Mouse (Mus musculus): Measurements from ENCODE around the gene Armc9. TPM values are rescaled to one million over a fixed set of nuclear protein-coding genes. Genes with fewer than 3 reads are reported as not detected.

Armc9 gene
- total RNA-seq, 1 experiment: 12.6 TPM

GRCm38 (mm10) chr1:86239010-86239409 lies 84.4 kb downstream of the Armc9 start:
- H3K4me3 ChIP-seq (ENCODE audit: insufficient read depth in 1 of 2, low read depth in 1 of 2, low read length in 2 of 2, poor library complexity in 1 of 2, severe bottlenecking in 1 of 2): no peak overlapping the region
- no peak for DNase-seq (ENCODE audit: low read depth, low spot score)
- no peak overlapping the region for H3K27ac ChIP-seq (ENCODE audit: insufficient read depth, low read depth, low read length, poor library complexity, severe bottlenecking)
- H3K9me3 ChIP-seq (ENCODE audit: control insufficient read depth, insufficient read depth, low read depth, low read length): no peaks in the 10 kb centered on the region
- in situ Hi-C loops (cut with MboI; ENCODE audit: low sequenced_read_pairs in 2 of 2, unreplicated experiment in 2 of 2): no loop called here
- no peak overlapping the region for H3K9ac ChIP-seq (ENCODE audit: insufficient read depth, low read depth, low read length, poor library complexity, severe bottlenecking)
- TF ChIP-seq ZNF384 (IDR thresholded peaks at IDR 0.05; ENCODE audit: low read depth, low read length) (no peak), MAFK (IDR thresholded peaks at IDR 0.05; ENCODE audit: insufficient read depth, low read depth, low read length) (no peak), HCFC1 (IDR thresholded peaks at IDR 0.05; ENCODE audit: borderline replicate concordance, insufficient read depth, low read length) (no peak), CHD2 (IDR thresholded peaks at IDR 0.05; ENCODE audit: low read depth, low read length) (no peak), ZC3H11A (IDR thresholded peaks at IDR 0.05; ENCODE audit: borderline replicate concordance, low read depth, low read length) (no peak)
- no peaks in the 10 kb centered on the region for H3K36me3 ChIP-seq (ENCODE audit: control insufficient read depth, insufficient read depth, low read length, poor library complexity, severe bottlenecking)
- H3K4me1 ChIP-seq (ENCODE audit: control insufficient read depth in 2 of 2, insufficient read depth in 2 of 2, low read length in 2 of 2, poor library complexity in 1 of 2): peaks cover 6 to 29% of the 10 kb centered on the region in 2 experiments; a peak in 3 of 4 replicates

- DNase-seq (ENCODE audit: low read depth, low spot score): no peak
- in situ Hi-C loops (cut with MboI; ENCODE audit: low sequenced_read_pairs in 2 of 2, unreplicated experiment in 2 of 2): no loop called here
- Histone ChIP-seq H3K36me3 (ENCODE audit: control insufficient read depth, insufficient read depth, low read length, poor library complexity, severe bottlenecking) (no peaks in the 10 kb centered on the region; the same call in 1 of the 2 replicates), H3K27ac (ENCODE audit: insufficient read depth, low read depth, low read length, poor library complexity, severe bottlenecking) (no peak overlapping the region), H3K4me1 (ENCODE audit: control insufficient read depth in 2 of 2, insufficient read depth in 2 of 2, low read length in 2 of 2, poor library complexity in 1 of 2) (peaks cover 3 to 27% of the 10 kb centered on the region in 2 experiments; a peak in 3 of 4 replicates), H3K9me3 (ENCODE audit: control insufficient read depth, insufficient read depth, low read depth, low read length) (no peaks in the 10 kb centered on the region), H3K4me3 (ENCODE audit: insufficient read depth in 1 of 2, low read depth in 1 of 2, low read length in 2 of 2, poor library complexity in 1 of 2, severe bottlenecking in 1 of 2) (no peak overlapping the region), H3K9ac (ENCODE audit: insufficient read depth, low read depth, low read length, poor library complexity, severe bottlenecking) (no peak overlapping the region)
- TF ChIP-seq ZC3H11A (IDR thresholded peaks at IDR 0.05; ENCODE audit: borderline replicate concordance, low read depth, low read length) (no peak), CHD2 (IDR thresholded peaks at IDR 0.05; ENCODE audit: low read depth, low read length) (no peak), ZNF384 (IDR thresholded peaks at IDR 0.05; ENCODE audit: low read depth, low read length) (no peak), MAFK (IDR thresholded peaks at IDR 0.05; ENCODE audit: insufficient read depth, low read depth, low read length) (no peak), HCFC1 (IDR thresholded peaks at IDR 0.05; ENCODE audit: borderline replicate concordance, insufficient read depth, low read length) (no peak)
These were observed 85.3 kb downstream of the Armc9 start for GRCm38 (mm10) chr1:86239871-86240270.

DNA sequence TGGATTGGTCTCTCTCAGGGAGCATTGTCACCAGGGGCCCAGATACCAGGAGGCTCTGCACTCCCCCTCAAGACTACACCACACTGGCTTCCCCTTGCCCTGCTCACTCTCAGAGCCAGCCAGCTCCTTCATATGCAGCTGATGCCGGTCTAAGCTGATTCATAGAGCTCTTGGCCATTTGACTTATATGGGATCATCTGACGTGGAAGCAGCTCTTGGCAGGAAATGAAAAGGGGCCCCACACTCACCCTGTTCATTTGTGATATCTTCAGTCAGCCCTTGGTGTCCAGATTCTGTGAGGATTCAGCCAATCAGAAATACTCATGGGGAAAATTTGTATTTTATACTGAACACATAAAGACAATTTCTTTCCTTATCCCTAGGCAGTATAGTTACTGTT lies 86.4 kb downstream of the Armc9 start:
- no peak for DNase-seq (ENCODE audit: low read depth, low spot score)

DNA sequence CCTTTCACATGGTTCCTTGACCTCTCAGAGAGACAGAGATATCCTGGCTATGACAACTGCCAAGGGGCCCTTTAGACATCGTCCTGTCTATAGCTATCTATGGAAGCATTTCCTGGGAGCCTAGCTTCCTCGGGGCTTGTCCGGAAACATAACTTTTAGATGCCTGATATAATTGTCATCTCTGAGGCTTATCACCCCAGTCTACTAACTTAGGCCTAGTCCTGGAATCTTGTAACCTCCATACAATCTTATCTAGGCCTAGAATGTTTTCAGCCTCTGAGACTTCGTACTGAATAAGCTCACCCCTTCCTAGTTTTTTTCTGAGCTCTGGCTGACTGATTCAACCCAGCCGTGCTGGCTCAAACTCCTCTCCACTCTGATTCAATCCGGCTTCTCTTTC lies 88.9 kb downstream of the Armc9 start:
- H3K27ac ChIP-seq (ENCODE audit: insufficient read depth, low read depth, low read length, poor library complexity, severe bottlenecking): no peak overlapping the region
- DNase-seq (ENCODE audit: low read depth, low spot score): no peak
- peaks cover 0 to 12% of the 10 kb centered on the region in 2 experiments; a peak in 2 of 4 replicates for H3K4me1 ChIP-seq (ENCODE audit: control insufficient read depth in 2 of 2, insufficient read depth in 2 of 2, low read length in 2 of 2, poor library complexity in 1 of 2)
- no peak overlapping the region for H3K4me3 ChIP-seq (ENCODE audit: insufficient read depth in 1 of 2, low read depth in 1 of 2, low read length in 2 of 2, poor library complexity in 1 of 2, severe bottlenecking in 1 of 2)
- in situ Hi-C loops (cut with MboI; ENCODE audit: low sequenced_read_pairs in 2 of 2, unreplicated experiment in 2 of 2): no loop called here
- TF ChIP-seq ZC3H11A (IDR thresholded peaks at IDR 0.05; ENCODE audit: borderline replicate concordance, low read depth, low read length): no peak
- no peak for TF ChIP-seq HCFC1 (IDR thresholded peaks at IDR 0.05; ENCODE audit: borderline replicate concordance, insufficient read depth, low read length)
- no peak for TF ChIP-seq CHD2 (IDR thresholded peaks at IDR 0.05; ENCODE audit: low read depth, low read length)
- H3K9me3 ChIP-seq (ENCODE audit: control insufficient read depth, insufficient read depth, low read depth, low read length): no peaks in the 10 kb centered on the region
- no peaks in the 10 kb centered on the region; the same call in 1 of the 2 replicates for H3K36me3 ChIP-seq (ENCODE audit: control insufficient read depth, insufficient read depth, low read length, poor library complexity, severe bottlenecking)
- no peak overlapping the region for H3K9ac ChIP-seq (ENCODE audit: insufficient read depth, low read depth, low read length, poor library complexity, severe bottlenecking)

More for the DNA sequence above, 86.4 kb downstream of the Armc9 start:
- Histone ChIP-seq H3K4me1 (ENCODE audit: control insufficient read depth in 2 of 2, insufficient read depth in 2 of 2, low read length in 2 of 2, poor library complexity in 1 of 2) (peaks cover 0 to 22% of the 10 kb centered on the region in 2 experiments; a peak in 2 of 4 replicates), H3K36me3 (ENCODE audit: control insufficient read depth, insufficient read depth, low read length, poor library complexity, severe bottlenecking) (no peaks in the 10 kb centered on the region; the same call in 1 of the 2 replicates), H3K9ac (ENCODE audit: insufficient read depth, low read depth, low read length, poor library complexity, severe bottlenecking) (no peak overlapping the region), H3K27ac (ENCODE audit: insufficient read depth, low read depth, low read length, poor library complexity, severe bottlenecking) (no peak overlapping the region), H3K9me3 (ENCODE audit: control insufficient read depth, insufficient read depth, low read depth, low read length) (no peaks in the 10 kb centered on the region), H3K4me3 (ENCODE audit: insufficient read depth in 1 of 2, low read depth in 1 of 2, low read length in 2 of 2, poor library complexity in 1 of 2, severe bottlenecking in 1 of 2) (no peak overlapping the region)
- in situ Hi-C loops (cut with MboI; ENCODE audit: low sequenced_read_pairs in 2 of 2, unreplicated experiment in 2 of 2): no loop called here
- TF ChIP-seq ZC3H11A (IDR thresholded peaks at IDR 0.05; ENCODE audit: borderline replicate concordance, low read depth, low read length): no peak
